Mouse (Mus musculus): ENCODE data around the gene Hk1.

- TF ChIP-seq CTCF (IDR thresholded peaks at IDR 0.05; ENCODE audit: low read depth, low read length) = no peak
- TF ChIP-seq POLR2A (IDR thresholded peaks at IDR 0.05; ENCODE audit: extremely low read depth, insufficient read depth, low read length) = no peak
Observed at GRCm38 (mm10) chr10:62269278-62269677, 110.4 kb downstream of the Hk1 start.
